Mouse (Mus musculus): Measurements from ENCODE around the gene Vti1a. TPM values are rescaled to one million over a fixed set of nuclear protein-coding genes. Genes with fewer than 3 reads are reported as not detected.

The Vti1a gene
- total RNA-seq, 1 experiment from 2014 or later: 31.8 TPM

- ATAC-seq (replicated peaks in 1 of 2; ENCODE audit: insufficient read depth in 1 of 2, low FRiP score in 2 of 2, low TSS enrichment in 1 of 2, low read depth in 1 of 2, poor library complexity in 2 of 2, severe bottlenecking in 2 of 2): no peak
Observed at GRCm38 (mm10) chr19:55597951-55598350, 281.9 kb downstream of the Vti1a start.

- no peak for ATAC-seq (replicated peaks in 1 of 2; ENCODE audit: insufficient read depth in 1 of 2, low FRiP score in 2 of 2, low TSS enrichment in 1 of 2, low read depth in 1 of 2, poor library complexity in 2 of 2, severe bottlenecking in 2 of 2)
Observed at GRCm38 (mm10) chr19:55599124-55599523, 283.0 kb downstream of the Vti1a start.

- ATAC-seq (replicated peaks in 1 of 2; ENCODE audit: insufficient read depth in 1 of 2, low FRiP score in 2 of 2, low TSS enrichment in 1 of 2, low read depth in 1 of 2, poor library complexity in 2 of 2, severe bottlenecking in 2 of 2): no peak
Observed at GRCm38 (mm10) chr19:55607725-55608124, 291.6 kb downstream of the Vti1a start.

- no peak for ATAC-seq (replicated peaks in 1 of 2; ENCODE audit: insufficient read depth in 1 of 2, low FRiP score in 2 of 2, low TSS enrichment in 1 of 2, low read depth in 1 of 2, poor library complexity in 2 of 2, severe bottlenecking in 2 of 2)
Observed at GRCm38 (mm10) chr19:55608858-55609375, 292.8 kb downstream of the Vti1a start.

GRCm38 (mm10) chr19:55609806-55610205 is 293.7 kb downstream of the Vti1a start:
- ATAC-seq (replicated peaks in 1 of 2; ENCODE audit: insufficient read depth in 1 of 2, low FRiP score in 2 of 2, low TSS enrichment in 1 of 2, low read depth in 1 of 2, poor library complexity in 2 of 2, severe bottlenecking in 2 of 2): peak; percentile 44 to 69; a peak in 2 of 4 replicates

GRCm38 (mm10) chr19:55615743-55616142 is 299.6 kb downstream of the Vti1a start:
- no peak for ATAC-seq (replicated peaks in 1 of 2; ENCODE audit: insufficient read depth in 1 of 2, low FRiP score in 2 of 2, low TSS enrichment in 1 of 2, low read depth in 1 of 2, poor library complexity in 2 of 2, severe bottlenecking in 2 of 2)

GRCm38 (mm10) chr19:55616276-55616675 is 300.2 kb downstream of the Vti1a start:
- ATAC-seq (replicated peaks in 1 of 2; ENCODE audit: insufficient read depth in 1 of 2, low FRiP score in 2 of 2, low TSS enrichment in 1 of 2, low read depth in 1 of 2, poor library complexity in 2 of 2, severe bottlenecking in 2 of 2): no peak

- ATAC-seq (replicated peaks in 1 of 2; ENCODE audit: insufficient read depth in 1 of 2, low FRiP score in 2 of 2, low TSS enrichment in 1 of 2, low read depth in 1 of 2, poor library complexity in 2 of 2, severe bottlenecking in 2 of 2): no peak
Observed at GRCm38 (mm10) chr19:55616937-55617336, 300.8 kb downstream of the Vti1a start.

GRCm38 (mm10) chr19:55618546-55618945 is 302.5 kb downstream of the Vti1a start:
- ATAC-seq (replicated peaks in 1 of 2; ENCODE audit: insufficient read depth in 1 of 2, low FRiP score in 2 of 2, low TSS enrichment in 1 of 2, low read depth in 1 of 2, poor library complexity in 2 of 2, severe bottlenecking in 2 of 2): no peak

GRCm38 (mm10) chr19:55620411-55621008 is 304.4 kb downstream of the Vti1a start:
- no peak for ATAC-seq (replicated peaks in 1 of 2; ENCODE audit: insufficient read depth in 1 of 2, low FRiP score in 2 of 2, low TSS enrichment in 1 of 2, low read depth in 1 of 2, poor library complexity in 2 of 2, severe bottlenecking in 2 of 2)

GRCm38 (mm10) chr19:55621011-55621625 is 305.0 kb downstream of the Vti1a start:
- ATAC-seq (replicated peaks in 1 of 2; ENCODE audit: insufficient read depth in 1 of 2, low FRiP score in 2 of 2, low TSS enrichment in 1 of 2, low read depth in 1 of 2, poor library complexity in 2 of 2, severe bottlenecking in 2 of 2): no peak

- no peak for ATAC-seq (replicated peaks in 1 of 2; ENCODE audit: insufficient read depth in 1 of 2, low FRiP score in 2 of 2, low TSS enrichment in 1 of 2, low read depth in 1 of 2, poor library complexity in 2 of 2, severe bottlenecking in 2 of 2)
Observed at GRCm38 (mm10) chr19:55622821-55623220, 306.7 kb downstream of the Vti1a start.

GRCm38 (mm10) chr19:55623605-55624004 is 307.5 kb downstream of the Vti1a start:
- ATAC-seq (replicated peaks in 1 of 2; ENCODE audit: insufficient read depth in 1 of 2, low FRiP score in 2 of 2, low TSS enrichment in 1 of 2, low read depth in 1 of 2, poor library complexity in 2 of 2, severe bottlenecking in 2 of 2): no peak

GRCm38 (mm10) chr19:55626483-55626882 is 310.4 kb downstream of the Vti1a start:
- ATAC-seq (replicated peaks in 1 of 2; ENCODE audit: insufficient read depth in 1 of 2, low FRiP score in 2 of 2, low TSS enrichment in 1 of 2, low read depth in 1 of 2, poor library complexity in 2 of 2, severe bottlenecking in 2 of 2): no peak

- ATAC-seq (replicated peaks in 1 of 2; ENCODE audit: insufficient read depth in 1 of 2, low FRiP score in 2 of 2, low TSS enrichment in 1 of 2, low read depth in 1 of 2, poor library complexity in 2 of 2, severe bottlenecking in 2 of 2): no peak
Observed at GRCm38 (mm10) chr19:55626952-55627351, 310.9 kb downstream of the Vti1a start.

- no peak for ATAC-seq (replicated peaks in 1 of 2; ENCODE audit: insufficient read depth in 1 of 2, low FRiP score in 2 of 2, low TSS enrichment in 1 of 2, low read depth in 1 of 2, poor library complexity in 2 of 2, severe bottlenecking in 2 of 2)
Observed at GRCm38 (mm10) chr19:55635488-55635887, 319.4 kb downstream of the Vti1a start.

GRCm38 (mm10) chr19:55640251-55640650 is 324.2 kb downstream of the Vti1a start:
- ATAC-seq (replicated peaks in 1 of 2; ENCODE audit: insufficient read depth in 1 of 2, low FRiP score in 2 of 2, low TSS enrichment in 1 of 2, low read depth in 1 of 2, poor library complexity in 2 of 2, severe bottlenecking in 2 of 2): no peak

- no peak for ATAC-seq (replicated peaks in 1 of 2; ENCODE audit: insufficient read depth in 1 of 2, low FRiP score in 2 of 2, low TSS enrichment in 1 of 2, low read depth in 1 of 2, poor library complexity in 2 of 2, severe bottlenecking in 2 of 2)
Observed at GRCm38 (mm10) chr19:55641891-55642290, 325.8 kb downstream of the Vti1a start.

- no peak for ATAC-seq (replicated peaks in 1 of 2; ENCODE audit: insufficient read depth in 1 of 2, low FRiP score in 2 of 2, low TSS enrichment in 1 of 2, low read depth in 1 of 2, poor library complexity in 2 of 2, severe bottlenecking in 2 of 2)
Observed at GRCm38 (mm10) chr19:55642361-55642760, 326.3 kb downstream of the Vti1a start.
